Mouse (Mus musculus): Measurements from ENCODE around the gene Etl4.
"Not testable (repeated sequence)": the region's sequence is repeated elsewhere in the genome, so short reads cannot be mapped to it uniquely, and the experiment has no call there.

- TF ChIP-seq POLR2A (IDR thresholded peaks at IDR 0.05; ENCODE audit: control insufficient read depth in 1 of 2, insufficient read depth in 1 of 2, low read depth in 1 of 2, low read length in 2 of 2, poor library complexity in 1 of 2); ZNF384 (IDR thresholded peaks at IDR 0.05; ENCODE audit: low read depth, low read length); ELF1 (IDR thresholded peaks at IDR 0.05; ENCODE audit: low read depth, low read length); CTCF (IDR thresholded peaks at IDR 0.05 in 2 of 3, conservative IDR thresholded peaks at IDR 0.05 in 1 of 3; ENCODE audit: control insufficient read depth in 1 of 3, insufficient read depth in 1 of 3, low read depth in 2 of 3, low read length in 3 of 3, poor library complexity in 1 of 3, severe bottlenecking in 1 of 3); GATA1 (IDR thresholded peaks at IDR 0.05; ENCODE audit: low read depth, low read length); HCFC1 (IDR thresholded peaks at IDR 0.05; ENCODE audit: low read depth, low read length); UBTF (IDR thresholded peaks at IDR 0.05; ENCODE audit: borderline replicate concordance, insufficient read depth, low read depth, low read length): not testable (repeated sequence)
These were observed 471.3 kb downstream of the Etl4 start for GRCm38 (mm10) chr2:20380874-20381273.
